Mouse (Mus musculus): Measurements from ENCODE around the gene Smg1. TPM values are rescaled to one million over a fixed set of nuclear protein-coding genes. Genes with fewer than 3 reads are reported as not detected.

Smg1 gene
- polyA plus RNA-seq, 1 experiment from 2014 or later, result 21.8 TPM

DNA sequence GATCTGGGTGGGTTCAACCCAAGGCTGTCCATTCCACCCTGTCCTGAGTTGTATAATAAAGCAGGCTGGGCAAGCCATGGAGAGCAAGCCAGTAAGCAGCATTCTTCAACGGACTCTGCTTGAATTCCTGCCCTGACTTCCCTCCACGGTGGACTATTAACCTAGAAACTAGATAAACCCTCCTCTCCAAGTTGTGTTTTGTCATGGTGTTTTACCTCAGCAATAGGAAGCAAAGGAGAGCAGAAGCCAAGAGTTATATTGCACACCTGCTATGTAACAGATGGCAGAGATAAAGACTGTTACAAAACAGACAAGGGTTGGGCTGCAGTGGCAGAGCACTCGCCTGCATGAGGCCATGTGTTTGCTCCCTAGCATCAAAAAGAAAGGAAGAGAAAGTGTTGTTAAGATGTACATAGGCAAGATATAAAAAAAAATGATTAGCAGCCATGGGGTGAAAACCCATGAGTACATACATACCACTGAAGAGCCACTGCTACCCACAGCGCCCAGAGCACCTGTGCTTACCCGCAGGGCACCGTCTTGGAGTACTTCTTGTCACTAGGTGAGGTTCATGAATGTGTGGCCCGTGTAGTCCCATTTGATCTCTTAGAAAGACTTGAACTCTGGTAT lies 16.3 kb upstream of the Smg1 start:
- H3K9ac ChIP-seq, result no peak overlapping the region
- WGBS, result 78% methylated on average over 7 of the region's 7 CpGs
- no peaks in the 10 kb centered on the region for H3K4me1 ChIP-seq
- H3K4me2 ChIP-seq, result no peak overlapping the region
- H3K4me3 ChIP-seq, result no peak overlapping the region
- ATAC-seq (ENCODE audit: borderline replicate concordance, extremely low read depth, low FRiP score, low TSS enrichment), result no peak
- H3K27me3 ChIP-seq, result no peaks in the 10 kb centered on the region
- H3K9me3 ChIP-seq, result no peaks in the 10 kb centered on the region
- no peak overlapping the region for H3K27ac ChIP-seq
- no peaks in the 10 kb centered on the region for H3K36me3 ChIP-seq

DNA sequence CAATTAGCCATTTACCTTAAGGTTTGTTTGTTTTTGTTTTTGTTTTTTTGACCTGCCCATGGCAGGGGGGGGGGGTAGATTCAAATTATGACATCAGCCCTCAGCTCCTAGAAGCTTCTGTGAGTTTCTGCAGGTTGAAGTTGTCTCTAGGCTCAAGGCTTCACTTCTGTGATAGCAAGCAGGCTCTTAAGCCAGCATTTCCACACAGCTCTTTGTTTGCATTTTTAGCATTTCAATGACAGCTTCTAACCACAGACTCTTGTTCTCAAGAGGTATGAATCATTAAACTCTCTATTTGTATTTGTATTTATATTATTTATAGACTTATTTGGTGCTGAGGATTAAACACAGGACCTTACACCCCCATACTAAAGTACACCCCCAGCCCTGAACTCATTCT lies 15.0 kb upstream of the Smg1 start:
- Histone ChIP-seq H3K4me3 (no peak overlapping the region), H3K27ac (no peak overlapping the region), H3K27me3 (no peaks in the 10 kb centered on the region), H3K9ac (no peak overlapping the region), H3K36me3 (no peaks in the 10 kb centered on the region), H3K9me3 (no peaks in the 10 kb centered on the region), H3K4me2 (no peak overlapping the region), H3K4me1 (no peaks in the 10 kb centered on the region)
- no peak for ATAC-seq (ENCODE audit: borderline replicate concordance, extremely low read depth, low FRiP score, low TSS enrichment)

DNA sequence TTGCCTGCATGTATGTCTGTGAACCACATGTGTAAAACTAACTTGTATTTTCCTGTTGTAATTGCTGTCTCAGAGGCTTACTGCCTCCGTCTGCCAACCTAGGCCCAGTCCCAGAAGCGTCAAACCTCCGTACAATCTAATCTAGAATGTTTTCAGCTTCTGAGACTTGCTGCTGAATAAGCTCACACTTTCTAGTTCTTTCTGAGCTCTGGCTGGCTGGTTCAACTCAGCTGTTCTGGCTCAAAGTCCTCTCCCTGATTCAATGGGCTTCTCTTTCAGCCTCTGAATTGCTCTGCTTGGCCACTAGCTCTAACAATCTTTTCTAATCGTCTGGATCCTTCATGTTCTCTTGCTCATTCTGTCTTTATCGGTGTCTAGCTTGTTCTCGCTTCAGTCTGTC lies 13.3 kb upstream of the Smg1 start:
- H3K9me3 ChIP-seq, result no peaks in the 10 kb centered on the region
- no peaks in the 10 kb centered on the region for H3K36me3 ChIP-seq
- no peak overlapping the region for H3K9ac ChIP-seq
- WGBS, result 80% methylated on average over 6 of the region's 6 CpGs
- H3K4me3 ChIP-seq, result no peak overlapping the region
- peaks cover 9% of the 10 kb centered on the region; the same call in 1 of the 2 replicates for H3K4me1 ChIP-seq
- no peak for ATAC-seq (ENCODE audit: borderline replicate concordance, extremely low read depth, low FRiP score, low TSS enrichment)
- no peak overlapping the region for H3K27ac ChIP-seq
- H3K27me3 ChIP-seq, result no peaks in the 10 kb centered on the region
- no peak overlapping the region for H3K4me2 ChIP-seq

DNA sequence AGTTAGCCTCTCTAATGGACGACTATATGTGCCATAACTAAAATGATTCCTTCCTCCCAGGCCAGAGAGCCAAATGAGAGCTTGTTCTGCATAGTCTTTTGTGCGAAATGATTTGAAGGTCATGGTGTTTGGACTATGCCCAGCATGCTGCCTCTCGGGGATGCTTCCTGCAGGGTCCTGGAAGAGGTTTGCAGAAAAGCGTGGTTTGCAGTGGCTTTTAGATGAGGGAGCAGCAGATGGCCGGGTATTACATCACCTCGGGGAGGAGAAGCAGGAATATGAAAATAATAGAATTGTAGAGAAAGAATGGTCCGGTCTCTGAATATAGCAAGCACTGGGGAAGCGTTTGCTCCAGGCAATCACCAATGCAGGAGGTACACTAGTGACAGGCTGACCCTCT lies 11.0 kb upstream of the Smg1 start:
- H3K27me3 ChIP-seq, result no peaks in the 10 kb centered on the region
- no peak for ATAC-seq (ENCODE audit: borderline replicate concordance, extremely low read depth, low FRiP score, low TSS enrichment)
- H3K9me3 ChIP-seq, result no peaks in the 10 kb centered on the region
- WGBS, result 62% methylated on average over 8 of the region's 8 CpGs
- no peak overlapping the region for H3K9ac ChIP-seq
- H3K4me3 ChIP-seq, result no peak overlapping the region
- H3K4me2 ChIP-seq, result no peak overlapping the region
- no peak overlapping the region for H3K27ac ChIP-seq
- no peaks in the 10 kb centered on the region for H3K36me3 ChIP-seq
- H3K4me1 ChIP-seq, result peaks cover 9% of the 10 kb centered on the region; the same call in 1 of the 2 replicates

DNA sequence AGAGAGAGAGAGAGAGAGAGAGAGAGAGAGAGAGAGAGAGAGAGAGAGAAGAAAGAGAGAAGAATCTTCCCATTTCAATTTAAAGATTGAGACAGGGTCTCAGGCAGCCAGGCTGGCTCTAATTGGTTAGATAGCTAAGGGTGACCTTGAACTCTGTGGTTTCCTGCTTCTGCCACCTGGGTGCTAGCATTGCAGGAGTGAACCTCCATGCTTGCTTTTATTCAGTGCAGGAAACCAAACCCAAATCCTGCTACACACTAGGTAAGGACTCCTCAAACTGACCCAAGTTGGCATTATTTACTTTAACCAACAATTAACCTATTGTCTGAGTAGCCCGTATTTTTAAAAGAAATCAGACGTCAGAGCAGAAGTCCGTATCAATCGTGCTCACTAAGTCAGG lies 10.5 kb upstream of the Smg1 start:
- Histone ChIP-seq H3K9ac (no peak overlapping the region), H3K4me3 (no peak overlapping the region), H3K9me3 (no peaks in the 10 kb centered on the region), H3K4me1 (peaks cover 9% of the 10 kb centered on the region; the same call in 1 of the 2 replicates), H3K36me3 (no peaks in the 10 kb centered on the region), H3K27me3 (no peaks in the 10 kb centered on the region), H3K4me2 (no peak overlapping the region), H3K27ac (no peak overlapping the region)
- no peak for ATAC-seq (ENCODE audit: borderline replicate concordance, extremely low read depth, low FRiP score, low TSS enrichment)
- WGBS, result 43% methylated on average over 4 of the region's 4 CpGs

DNA sequence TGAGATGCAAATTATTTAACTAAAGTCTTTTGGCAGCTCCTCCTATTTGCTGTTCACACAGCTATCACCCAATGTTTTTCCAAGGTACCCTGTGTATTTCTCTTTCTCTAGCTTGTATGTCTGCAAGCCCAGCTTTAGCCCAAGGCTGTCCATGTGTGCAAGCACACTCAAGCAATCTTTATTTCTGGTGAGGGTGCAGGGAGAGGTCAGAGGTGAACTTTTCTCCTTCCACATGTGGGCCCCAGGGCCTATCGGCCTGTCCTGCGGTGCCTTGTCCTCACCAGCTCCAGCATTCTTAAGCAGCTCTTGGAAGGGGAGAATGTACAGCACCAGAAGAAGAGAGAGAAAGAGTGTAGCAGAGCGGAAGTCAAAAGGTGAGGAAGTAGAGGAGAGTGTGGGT lies 9.5 kb upstream of the Smg1 start:
- no peak overlapping the region for H3K9ac ChIP-seq
- no peak overlapping the region for H3K27ac ChIP-seq

DNA sequence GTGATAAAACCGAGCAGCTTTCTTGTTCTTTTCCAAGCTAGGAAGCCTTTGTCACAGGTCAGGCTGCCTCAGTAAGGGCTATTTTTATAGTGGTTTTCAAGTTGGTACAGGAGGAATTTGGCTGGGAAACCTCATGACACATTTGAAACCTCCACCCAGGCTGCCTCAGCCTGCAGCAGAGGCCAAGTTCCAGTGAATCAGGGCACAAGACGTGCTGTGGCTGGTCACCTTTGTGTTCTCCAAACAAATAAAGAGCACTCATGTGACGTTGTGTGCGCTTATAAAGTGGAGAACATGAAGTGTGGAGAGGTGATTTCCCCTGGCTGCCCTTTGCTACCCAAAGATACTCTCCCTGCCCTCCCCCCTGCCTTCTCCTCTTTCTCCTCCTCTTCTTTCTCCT lies 8.9 kb upstream of the Smg1 start:
- no peaks in the 10 kb centered on the region for H3K36me3 ChIP-seq
- H3K9ac ChIP-seq, result no peak overlapping the region
- no peak overlapping the region for H3K4me3 ChIP-seq
- ATAC-seq (ENCODE audit: borderline replicate concordance, extremely low read depth, low FRiP score, low TSS enrichment), result 0 out of 2 replicates have a peak, but pooled peaks have one; percentile 25
- 11% methylated on average over 4 of the region's 4 CpGs for WGBS
- no peak overlapping the region; the same call in 1 of the 2 replicates for H3K27ac ChIP-seq
- no peak overlapping the region for H3K4me2 ChIP-seq
- no peaks in the 10 kb centered on the region for H3K27me3 ChIP-seq
- H3K9me3 ChIP-seq, result no peaks in the 10 kb centered on the region
- H3K4me1 ChIP-seq, result peaks cover 9% of the 10 kb centered on the region; the same call in 1 of the 2 replicates

More for the DNA sequence above, 9.5 kb upstream of the Smg1 start:
- Histone ChIP-seq H3K9me3 (no peaks in the 10 kb centered on the region), H3K36me3 (no peaks in the 10 kb centered on the region), H3K4me3 (no peak overlapping the region), H3K4me1 (peaks cover 9% of the 10 kb centered on the region; the same call in 1 of the 2 replicates), H3K27me3 (no peaks in the 10 kb centered on the region), H3K4me2 (no peak overlapping the region)
- ATAC-seq (ENCODE audit: borderline replicate concordance, extremely low read depth, low FRiP score, low TSS enrichment), result no peak
- 81% methylated on average over 3 of the region's 3 CpGs for WGBS

DNA sequence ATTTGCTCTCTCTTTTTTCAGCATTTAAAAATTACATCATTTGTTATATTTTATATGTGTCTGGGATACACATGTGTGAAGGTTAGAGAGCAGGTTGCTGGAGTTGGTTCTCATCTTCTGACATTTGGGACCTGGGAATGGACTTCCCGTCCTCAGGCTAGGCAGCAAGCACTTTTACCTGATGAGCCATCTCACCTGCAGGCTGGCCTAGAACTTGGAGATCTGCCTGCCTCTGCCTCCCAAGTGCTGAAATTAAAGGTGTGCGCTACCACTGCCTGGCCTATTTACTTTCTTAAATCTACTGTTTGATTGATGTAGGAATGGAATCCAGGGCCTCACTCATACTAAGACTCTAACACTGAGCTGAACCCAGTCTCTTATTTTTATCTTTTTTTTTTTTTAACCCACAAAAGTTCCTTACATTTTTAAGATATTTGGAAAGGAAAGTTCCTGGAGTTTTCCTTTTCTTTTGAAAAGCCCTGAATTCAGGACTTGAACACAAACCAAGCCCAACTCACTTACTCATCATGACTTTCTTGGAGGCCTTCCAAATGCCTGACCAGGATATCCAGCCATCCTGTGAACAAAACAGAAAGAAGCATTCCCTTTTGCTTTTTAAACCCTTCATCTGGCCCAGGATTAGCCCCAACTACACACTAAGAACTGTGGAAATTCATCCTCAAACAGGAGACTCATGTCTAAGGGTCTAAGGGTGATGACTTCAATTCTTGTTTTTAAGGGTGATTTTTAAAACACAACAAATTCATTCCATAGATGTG lies 8.1 kb upstream of the Smg1 start:
- WGBS, result 90% methylated on average over 2 of the region's 2 CpGs
- H3K9me3 ChIP-seq, result no peaks in the 10 kb centered on the region
- no peaks in the 10 kb centered on the region for H3K27me3 ChIP-seq
- no peaks in the 10 kb centered on the region for H3K36me3 ChIP-seq
- no peak overlapping the region for H3K4me3 ChIP-seq
- H3K4me2 ChIP-seq, result no peak overlapping the region
- no peak overlapping the region for H3K9ac ChIP-seq
- no peak overlapping the region for H3K27ac ChIP-seq
- peaks cover 9% of the 10 kb centered on the region; the same call in 1 of the 2 replicates for H3K4me1 ChIP-seq
- ATAC-seq (ENCODE audit: borderline replicate concordance, extremely low read depth, low FRiP score, low TSS enrichment), result no peak

DNA sequence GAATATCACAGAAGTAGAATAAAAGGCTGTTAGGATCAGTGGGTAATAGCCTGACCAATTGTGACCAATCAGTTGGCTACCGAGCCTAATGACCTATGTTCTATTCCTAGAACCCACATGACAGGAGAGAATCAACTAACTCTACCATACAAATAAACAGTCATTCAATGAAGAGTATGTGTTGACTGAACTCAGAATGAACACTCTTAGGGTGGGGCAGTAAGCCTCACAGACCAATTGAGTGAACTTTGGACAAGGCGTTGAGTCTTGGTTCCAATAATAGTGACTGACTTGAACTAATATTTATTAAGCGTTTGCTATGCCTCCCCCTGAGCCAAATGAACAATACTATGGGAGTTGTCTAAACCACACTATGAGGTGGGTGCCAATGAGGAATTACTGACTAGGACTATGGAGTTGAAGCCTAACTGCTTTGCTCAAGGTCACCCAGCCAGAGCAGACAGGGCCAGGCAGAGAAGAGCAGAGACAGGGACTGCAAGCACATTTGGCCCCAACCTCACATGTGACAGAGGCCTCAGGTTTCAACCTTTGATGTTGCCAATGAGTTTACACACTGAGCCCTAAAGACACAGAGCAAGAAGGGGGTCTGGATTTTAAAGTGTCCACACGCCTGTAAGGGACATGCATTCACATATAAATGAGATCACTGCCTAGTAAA lies 7.2 kb upstream of the Smg1 start:
- H3K9ac ChIP-seq, result no peak overlapping the region
- no peaks in the 10 kb centered on the region for H3K9me3 ChIP-seq
- no peaks in the 10 kb centered on the region for H3K27me3 ChIP-seq
- H3K27ac ChIP-seq, result no peak overlapping the region
- H3K4me2 ChIP-seq, result no peak overlapping the region
- H3K4me1 ChIP-seq, result peaks cover 9% of the 10 kb centered on the region; the same call in 1 of the 2 replicates
- 68% methylated on average over 4 of the region's 4 CpGs for WGBS
- H3K36me3 ChIP-seq, result no peaks in the 10 kb centered on the region
- no peak overlapping the region for H3K4me3 ChIP-seq
- ATAC-seq (ENCODE audit: borderline replicate concordance, extremely low read depth, low FRiP score, low TSS enrichment), result no peak

DNA sequence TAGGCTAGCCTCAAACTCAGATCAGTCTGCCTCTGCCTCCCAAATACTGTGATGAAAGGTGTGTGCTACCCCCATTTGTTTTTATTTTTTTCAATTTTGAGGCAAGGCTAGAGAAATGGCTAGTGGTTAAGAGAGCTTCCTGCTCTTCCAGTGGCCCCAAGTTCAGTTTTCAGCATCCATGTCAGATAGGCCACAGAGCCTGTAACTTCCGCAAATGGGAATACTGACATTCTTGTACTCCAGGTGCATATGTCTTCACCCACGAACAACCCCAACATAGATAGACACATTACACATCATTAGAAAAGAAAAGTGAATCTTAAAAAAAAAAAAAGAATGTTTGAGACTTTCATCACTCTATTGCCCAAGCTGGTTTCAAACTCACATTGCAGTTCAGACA lies 6.1 kb upstream of the Smg1 start:
- Histone ChIP-seq H3K4me2 (no peak overlapping the region), H3K9me3 (no peaks in the 10 kb centered on the region), H3K36me3 (no peaks in the 10 kb centered on the region), H3K4me1 (peaks cover 9% of the 10 kb centered on the region; the same call in 1 of the 2 replicates), H3K27me3 (no peaks in the 10 kb centered on the region), H3K9ac (no peak overlapping the region), H3K4me3 (no peak overlapping the region), H3K27ac (no peak overlapping the region)
- no peak for ATAC-seq (ENCODE audit: borderline replicate concordance, extremely low read depth, low FRiP score, low TSS enrichment)
- 85% methylated on average over 2 of the region's 2 CpGs for WGBS

DNA sequence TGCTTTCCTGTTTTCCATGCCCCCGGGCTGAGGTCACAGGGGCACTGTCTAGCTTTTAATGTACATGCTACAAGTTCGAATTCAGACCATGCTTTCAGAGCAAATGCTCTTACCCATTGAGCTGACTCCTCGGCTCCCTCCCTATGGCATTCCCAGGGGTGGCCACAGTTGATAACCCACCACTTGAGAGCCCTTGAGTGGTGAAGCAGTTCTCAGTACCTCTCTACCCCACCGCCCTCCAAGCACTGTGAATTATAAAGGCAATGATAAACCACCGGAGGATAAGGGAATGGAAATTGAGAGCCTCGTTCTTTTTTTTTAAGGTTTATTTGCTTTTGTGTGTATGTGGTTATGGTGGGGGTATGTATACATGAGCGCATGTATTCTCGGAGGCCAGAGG lies 4.6 kb upstream of the Smg1 start:
- no peaks in the 10 kb centered on the region for H3K9me3 ChIP-seq
- peaks cover 7% of the 10 kb centered on the region for H3K4me1 ChIP-seq
- H3K4me3 ChIP-seq, result no peak overlapping the region
- no peaks in the 10 kb centered on the region for H3K36me3 ChIP-seq
- no peak overlapping the region for H3K27ac ChIP-seq
- whole genome bisulfite sequencing, result 57% methylated on average over 8 of the region's 8 CpGs
- H3K27me3 ChIP-seq, result no peaks in the 10 kb centered on the region
- 0 out of 2 replicates have a peak overlapping the region, but pooled peaks have one; percentile 4 for H3K4me2 ChIP-seq
- H3K9ac ChIP-seq, result no peak overlapping the region
- ATAC-seq (ENCODE audit: borderline replicate concordance, extremely low read depth, low FRiP score, low TSS enrichment), result no peak

DNA sequence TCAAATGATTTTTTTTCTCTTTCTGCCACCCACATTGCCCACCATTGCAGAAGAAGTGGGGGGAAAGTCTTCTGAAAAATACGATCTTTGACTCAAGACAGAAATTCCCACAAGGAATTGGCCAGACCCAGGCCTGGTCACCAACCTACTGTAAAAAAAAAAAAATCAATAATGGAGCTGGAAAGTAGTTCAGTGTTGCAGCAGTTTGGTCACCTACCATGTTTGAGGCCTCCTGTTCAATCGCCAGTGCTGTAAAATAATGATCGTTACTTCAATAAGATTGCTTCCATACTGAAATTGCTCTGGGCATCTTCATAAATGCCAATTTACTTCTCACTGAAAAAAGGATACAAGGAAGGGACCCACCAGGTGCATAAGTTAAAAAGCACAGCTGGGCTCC lies 1.8 kb upstream of the Smg1 start:
- Histone ChIP-seq H3K4me3 (no peak overlapping the region), H3K36me3 (no peaks in the 10 kb centered on the region), H3K27me3 (no peaks in the 10 kb centered on the region), H3K27ac (no peak overlapping the region), H3K9me3 (no peaks in the 10 kb centered on the region), H3K4me2 (no peak overlapping the region), H3K9ac (no peak overlapping the region), H3K4me1 (peaks cover 11% of the 10 kb centered on the region)
- WGBS, result 97% methylated on average over 3 of the region's 3 CpGs
- ATAC-seq (ENCODE audit: borderline replicate concordance, extremely low read depth, low FRiP score, low TSS enrichment), result no peak

All from lung, embryonic 15.5 days (tissue).